Mouse (Mus musculus) left cerebral cortex, postnatal 25 days (tissue): ENCODE data around the gene Zfp281. TPM values are rescaled to one million over a fixed set of nuclear protein-coding genes. Genes with fewer than 3 reads are reported as not detected.

Experiments
- DNase-seq, 2 experiments: peaks; one replicate each; pipeline ENCODE4 v3.0.0; 2022; ENCODE audit warnings: low spot score in 2 of 2, mixed read lengths in 1 of 2
- intact Hi-C: fragments of 180-260 bp; cut with DNase I; formaldehyde crosslinking; loops from one replicate; pipeline ENCODE4 v1.15.1; 2025
- total RNA-seq, 2 experiments: library from RNA; stranded (reverse); gene quantifications; 2 replicates each; pipeline ENCODE4 v1.2.3; 2021

The Zfp281 gene
- total RNA-seq, 2 experiments from 2014 or later, result 35.0 to 35.7 TPM

DNA sequence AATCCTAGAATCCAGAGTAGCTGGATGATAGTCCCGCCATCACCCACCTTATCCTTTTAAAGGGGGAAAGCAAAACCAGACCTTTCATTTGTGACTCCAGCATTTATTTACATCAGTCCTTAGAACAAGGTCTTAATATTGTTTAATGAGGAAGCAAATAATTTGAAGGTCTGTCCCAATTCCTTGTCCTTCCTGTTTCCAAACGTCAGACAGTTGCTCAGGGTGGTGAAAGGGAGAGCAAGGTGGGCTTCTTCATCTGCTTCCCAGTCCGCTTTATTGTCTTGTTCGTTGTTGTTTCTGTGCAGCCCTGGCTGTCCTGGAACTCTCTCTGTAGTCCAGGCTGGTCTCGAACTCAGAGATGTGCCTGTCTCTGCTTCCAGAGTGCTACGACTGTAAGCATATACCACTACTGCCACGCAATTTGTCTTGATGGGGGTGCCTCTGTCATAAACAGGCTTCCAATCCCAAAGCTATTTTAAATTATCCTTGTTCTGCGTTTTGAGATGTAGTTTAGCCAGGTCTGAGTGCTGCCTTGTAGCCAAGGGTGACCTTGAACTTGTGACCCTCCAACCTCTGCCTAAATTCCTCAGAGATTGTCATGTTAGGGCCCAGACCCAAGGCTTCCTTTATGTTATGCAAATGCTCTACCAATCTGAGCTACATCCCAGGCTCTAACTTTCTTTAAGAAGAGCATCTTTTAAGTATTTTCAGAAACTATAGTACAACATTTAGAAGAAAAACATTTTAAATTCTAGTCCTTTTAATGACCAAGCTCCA, 21.3 kb downstream of the Zfp281 start:
- DNase-seq, result no peak
- intact Hi-C loops, result no loop called here

DNA sequence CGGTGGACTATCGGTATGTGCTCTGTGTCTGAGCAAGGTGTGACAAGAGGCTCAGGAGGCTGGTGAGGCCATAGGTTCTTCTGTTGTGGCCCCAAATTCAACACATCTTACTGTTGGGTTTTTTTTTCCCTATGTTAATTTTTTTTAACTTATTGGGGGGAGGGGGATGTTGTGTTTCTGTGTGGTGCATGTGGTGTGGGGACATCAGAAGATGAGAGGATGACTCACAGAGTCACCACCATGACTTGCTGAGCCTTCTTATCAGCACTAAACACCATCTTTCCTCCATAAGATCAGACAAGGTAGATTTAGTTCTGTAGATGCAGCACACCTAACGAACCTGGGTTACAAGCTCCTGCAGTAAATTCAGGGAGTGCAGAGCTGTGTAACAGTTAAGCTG, 27.4 kb downstream of the Zfp281 start:
- DNase-seq, result no peak
- intact Hi-C loops, result no loop called here

DNA sequence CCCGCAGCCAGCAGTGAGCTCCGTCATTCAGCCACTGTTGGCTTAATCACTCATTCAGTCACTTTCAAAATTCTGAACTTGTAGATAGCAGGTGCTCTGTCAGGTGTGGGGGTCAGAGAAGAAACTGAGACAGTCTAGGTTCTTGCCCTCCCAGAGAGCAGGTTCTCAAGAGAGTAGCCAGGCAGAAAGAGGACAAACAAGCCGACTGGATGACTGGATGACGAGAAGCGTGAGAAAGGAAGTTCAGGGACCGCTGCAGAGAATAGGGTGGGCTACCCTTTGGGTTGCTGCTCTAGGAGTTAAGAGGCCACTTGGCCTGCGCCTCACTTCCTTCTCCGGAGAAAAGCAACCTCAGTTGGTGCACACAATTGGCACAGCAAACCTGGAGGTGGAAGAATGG, 28.8 kb downstream of the Zfp281 start:
- DNase-seq, result no peak
- intact Hi-C loops, result no loop called here

DNA sequence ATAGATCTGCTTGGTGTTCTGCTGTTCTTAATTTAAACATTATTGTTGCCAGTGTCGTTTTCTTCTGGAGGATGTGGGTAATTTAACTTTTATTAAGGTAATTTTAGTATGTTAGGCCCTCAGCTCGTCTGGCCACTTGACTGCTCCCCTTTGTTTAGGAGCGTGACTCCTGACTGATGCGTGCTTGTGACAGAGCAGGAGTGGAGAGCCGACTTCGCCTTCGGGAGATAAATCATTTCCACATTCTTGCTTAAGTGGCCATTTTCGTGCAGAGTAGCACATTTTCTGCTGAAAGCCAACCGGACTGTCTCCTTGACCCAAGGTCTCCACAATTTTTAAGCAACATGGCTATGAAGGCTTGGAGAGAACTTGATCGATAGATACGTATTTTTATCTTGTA, 29.7 kb downstream of the Zfp281 start:
- intact Hi-C loops, result no loop called here
- DNase-seq, result no peak

DNA sequence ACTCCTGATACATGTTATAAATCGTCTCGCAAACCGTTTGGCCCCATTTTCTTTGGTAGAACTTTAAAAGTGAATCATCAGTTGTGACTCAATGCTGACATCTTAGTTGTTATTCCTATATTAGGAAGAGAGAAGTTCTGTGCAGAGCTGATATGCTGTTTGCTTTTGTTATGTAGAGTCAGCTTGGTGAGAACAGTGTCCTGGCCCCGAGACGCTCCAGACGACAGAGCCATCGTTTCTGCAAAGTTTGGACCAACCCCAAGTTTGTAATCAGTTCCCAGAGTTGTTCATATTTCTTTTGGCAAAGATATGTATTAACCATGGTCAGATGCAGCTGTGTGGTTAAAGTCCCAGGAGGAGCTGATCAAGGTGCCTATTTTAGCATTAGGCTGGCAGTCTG, 31.9 kb downstream of the Zfp281 start:
- DNase-seq, result no peak
- intact Hi-C loops, result no loop called here

DNA sequence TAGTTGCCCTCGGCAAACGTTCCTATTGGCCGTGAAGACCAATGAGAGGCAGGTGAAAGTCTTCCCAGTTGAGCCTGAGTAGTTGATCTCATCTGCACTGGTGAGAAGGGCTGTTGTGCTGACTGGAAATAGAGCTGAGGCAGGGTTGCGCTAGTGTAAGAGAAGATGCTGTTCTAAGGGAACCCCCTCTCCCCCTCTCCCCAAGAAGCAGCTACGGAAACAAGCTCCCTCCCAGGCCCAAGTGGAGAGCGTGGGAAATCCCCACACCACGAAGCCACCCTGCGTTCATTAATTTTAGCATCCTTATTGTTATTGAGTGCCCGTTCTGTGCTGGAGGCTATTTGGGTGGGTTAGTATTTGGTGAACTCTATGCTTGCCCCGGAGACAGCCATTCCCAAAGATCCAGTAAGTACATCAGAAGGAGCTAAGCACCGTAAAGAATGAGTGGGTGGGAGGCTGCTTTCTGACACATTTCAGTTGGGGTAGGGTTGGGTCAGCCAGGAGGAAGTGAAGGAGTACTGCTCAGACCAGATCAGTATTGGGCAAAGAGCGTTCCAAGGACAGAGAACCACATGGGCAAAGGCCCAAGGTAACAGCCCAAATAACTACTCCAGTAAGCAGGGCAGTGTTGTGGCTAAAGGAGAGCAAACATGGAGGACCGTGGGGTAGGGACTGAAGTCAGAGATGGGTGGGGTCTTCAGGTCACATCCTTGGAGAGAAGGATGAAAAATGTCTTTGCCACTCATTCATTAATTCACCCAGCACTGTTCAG, 33.9 kb downstream of the Zfp281 start:
- no peak for DNase-seq
- intact Hi-C loops, result no loop called here

DNA sequence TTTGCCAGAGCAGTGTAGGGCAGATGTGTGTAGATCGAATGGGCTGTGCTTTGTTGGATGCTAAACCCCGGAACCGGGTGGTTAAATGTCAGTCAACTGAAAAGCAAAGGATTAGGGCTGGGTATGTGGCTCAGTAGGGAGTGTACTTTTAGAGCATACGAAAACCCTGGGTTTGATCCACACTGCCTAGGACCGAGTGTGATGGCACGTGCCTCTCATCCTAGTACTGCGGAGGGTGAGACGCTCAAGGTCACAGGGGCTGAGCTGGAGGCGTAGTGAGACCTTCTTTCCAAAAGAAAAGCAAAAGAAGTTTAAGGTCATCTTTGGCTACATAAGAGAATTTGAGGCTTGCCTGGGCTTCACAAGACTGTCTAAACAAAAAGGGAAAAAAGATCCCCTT, 34.6 kb downstream of the Zfp281 start:
- intact Hi-C loops, result no loop called here
- no peak for DNase-seq

DNA sequence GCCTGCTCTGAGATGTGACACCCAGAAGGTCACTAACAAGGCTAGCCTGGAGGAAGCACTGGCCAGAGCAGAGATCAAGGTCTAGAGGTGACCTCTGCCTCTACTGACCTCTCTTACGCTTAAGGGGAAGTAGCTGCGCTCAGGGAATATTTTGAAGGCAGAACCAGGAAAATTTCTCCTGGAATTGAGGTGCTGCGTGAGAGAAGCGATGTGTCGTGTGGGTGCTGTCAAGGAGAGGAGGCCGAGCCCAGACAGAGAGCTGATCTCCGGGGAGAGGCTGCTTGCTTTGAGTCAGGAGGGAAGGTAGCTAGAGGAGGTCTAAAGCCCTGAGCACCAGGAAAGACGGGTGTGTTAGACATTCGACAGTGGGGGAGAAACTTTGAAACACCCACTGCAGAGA, 35.2 kb downstream of the Zfp281 start:
- intact Hi-C loops, result no loop called here

DNA sequence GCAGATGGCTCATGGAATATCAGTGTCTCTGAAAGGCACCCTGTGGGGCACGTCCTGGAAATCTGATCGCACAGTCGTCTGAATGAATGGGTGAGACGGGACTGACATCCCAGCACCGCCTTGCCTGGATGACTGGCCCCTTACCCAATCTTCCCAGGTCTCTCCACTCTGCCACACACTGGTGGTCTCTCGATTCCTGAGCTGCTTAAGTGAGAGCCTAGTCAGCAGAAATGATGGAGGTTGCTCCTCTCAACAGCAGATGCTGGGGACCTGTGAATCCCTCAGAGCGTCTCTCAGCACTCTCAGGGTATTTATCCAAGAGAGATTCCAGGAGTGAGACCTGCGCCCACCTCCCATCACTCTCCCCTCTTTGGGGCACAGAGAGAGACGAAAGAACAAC, 36.8 kb downstream of the Zfp281 start:
- DNase-seq, result no peak
- intact Hi-C loops, result no loop called here

More for the DNA sequence above, 35.2 kb downstream of the Zfp281 start:
- DNase-seq, result peak in 1 of 2 experiments; percentile 35

DNA sequence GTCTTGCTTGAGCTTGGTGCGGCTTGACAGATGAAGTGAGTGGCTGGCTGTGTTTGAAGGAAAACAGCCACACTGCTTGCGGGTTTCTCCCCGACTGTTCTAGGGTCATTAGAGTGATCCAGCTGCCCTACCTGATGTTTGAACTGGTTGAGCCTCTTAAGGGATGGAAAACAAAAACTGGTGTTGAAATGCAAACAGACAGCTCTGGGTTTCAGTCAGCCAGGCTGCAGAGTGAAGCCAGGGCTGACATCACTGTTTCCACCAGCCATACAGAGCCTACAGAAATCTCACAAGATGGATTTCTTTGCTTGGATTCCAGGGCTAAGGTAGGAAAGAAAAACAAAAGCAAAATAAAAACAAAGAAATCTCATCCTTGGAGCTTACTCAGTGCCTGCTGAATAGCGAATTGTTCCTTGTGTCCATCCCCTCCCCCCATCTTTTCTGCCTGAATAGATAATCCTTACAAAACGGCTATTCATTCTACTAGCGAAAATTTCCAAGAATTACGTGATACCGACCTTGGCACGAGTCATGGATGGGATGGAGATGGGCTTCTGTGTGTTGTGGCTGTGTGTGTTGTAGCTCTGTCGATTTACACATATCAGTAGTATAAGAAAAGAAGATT, 37.4 kb downstream of the Zfp281 start:
- intact Hi-C loops, result no loop called here
- peak in 1 of 2 experiments; percentile 14 for DNase-seq

DNA sequence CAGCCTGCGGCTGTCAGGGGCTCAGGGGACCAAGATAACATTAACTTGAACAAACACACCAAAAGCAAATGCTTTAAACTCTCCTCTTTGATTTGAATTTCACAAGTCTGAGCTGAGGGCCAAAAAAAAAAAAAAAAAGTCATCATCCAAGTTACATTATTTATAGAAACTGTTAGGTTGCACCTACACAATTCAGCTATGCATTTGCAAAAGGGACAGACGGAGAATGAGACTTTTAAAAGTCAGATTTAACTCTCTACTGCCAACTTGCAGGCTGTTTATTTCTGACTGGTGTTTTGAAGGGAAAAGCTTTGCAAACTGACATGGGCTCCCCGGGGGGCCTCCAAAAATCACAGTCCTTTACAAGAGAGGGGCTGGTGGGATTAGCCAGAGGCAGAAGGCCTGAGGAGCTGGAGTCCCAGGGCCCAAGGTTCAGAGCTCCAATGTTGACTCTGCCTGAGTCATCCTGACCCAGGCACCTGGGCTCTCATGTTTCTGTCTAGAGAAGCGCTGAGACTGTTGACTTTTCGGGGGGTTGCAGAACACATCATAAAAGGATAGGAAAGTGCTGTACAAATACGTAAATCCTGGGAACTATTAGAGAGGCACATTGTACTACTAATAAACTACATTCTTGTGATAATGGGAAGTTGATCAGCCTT, 40.4 kb downstream of the Zfp281 start:
- intact Hi-C loops, result loop anchor here (5.0 kb wide), 1 partner anchor 47 kb away; no protein-coding TSS in a partner anchor
- peak in 1 of 2 experiments; percentile 52 for DNase-seq

DNA sequence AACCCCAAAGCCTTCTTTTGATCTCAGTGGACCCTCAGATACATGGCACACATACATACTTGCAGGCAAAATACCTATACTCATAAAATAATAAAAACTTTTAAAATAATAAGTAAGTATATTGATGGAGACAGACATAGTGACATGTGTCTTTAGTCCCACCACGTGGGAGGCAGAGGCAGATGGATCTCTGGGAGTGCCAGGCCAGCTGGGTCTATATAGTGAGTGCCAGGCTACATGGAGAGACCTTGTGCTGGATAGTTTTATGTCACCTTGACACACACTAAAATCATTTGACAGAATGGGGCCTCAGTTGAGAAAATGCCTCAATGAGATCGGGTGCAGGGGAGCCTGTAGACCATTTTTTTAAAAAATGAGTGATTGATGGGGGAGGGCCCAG, 41.8 kb downstream of the Zfp281 start:
- intact Hi-C loops, result loop anchor here (5.0 kb wide), 1 partner anchor 46 kb away; no protein-coding TSS in a partner anchor
- DNase-seq, result no peak

DNA sequence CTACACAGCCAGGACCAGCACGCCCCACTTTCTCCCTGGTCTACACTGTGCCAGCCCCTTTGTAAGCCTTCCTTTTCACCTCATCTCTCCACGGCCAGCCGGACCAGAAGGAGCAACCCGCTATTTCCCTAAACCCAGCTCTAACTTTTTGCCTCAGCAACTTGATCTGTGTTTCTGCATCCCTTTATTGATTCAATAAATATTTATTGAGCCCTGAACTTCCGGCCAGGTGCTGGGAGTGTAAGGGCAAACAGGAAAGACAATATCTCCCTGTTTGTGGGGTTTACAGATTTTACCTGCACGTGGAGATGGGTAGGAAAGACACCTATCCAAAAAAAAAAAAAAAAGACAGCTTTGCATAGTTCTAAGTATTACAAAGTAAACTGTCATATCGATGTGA, 45.2 kb downstream of the Zfp281 start:
- DNase-seq, result no peak
- intact Hi-C loops, result loop anchor here (5.0 kb wide), 1 partner anchor 42 kb away; no protein-coding TSS in a partner anchor

DNA sequence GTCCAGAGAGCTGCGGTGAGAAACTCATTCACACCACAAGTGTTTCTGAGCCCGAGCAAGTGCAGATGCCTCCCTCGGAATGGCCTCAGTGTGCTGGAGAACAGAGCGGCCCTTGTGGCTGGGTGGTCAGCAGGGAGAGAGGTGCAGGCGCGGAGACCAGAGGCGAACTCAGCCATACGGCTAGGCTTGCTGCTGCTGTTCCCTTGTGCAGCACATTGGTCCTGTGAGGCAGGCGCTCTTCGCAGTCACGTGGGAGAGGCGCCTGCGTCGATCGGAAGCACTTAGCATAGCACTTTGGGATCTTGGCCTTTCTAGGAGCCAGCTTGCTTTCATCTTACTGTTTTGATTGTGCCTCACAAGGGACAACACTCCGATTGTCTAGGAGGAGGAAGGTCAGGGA, 45.7 kb downstream of the Zfp281 start:
- DNase-seq, result peak in 1 of 2 experiments; percentile 30
- intact Hi-C loops, result no loop called here

DNA sequence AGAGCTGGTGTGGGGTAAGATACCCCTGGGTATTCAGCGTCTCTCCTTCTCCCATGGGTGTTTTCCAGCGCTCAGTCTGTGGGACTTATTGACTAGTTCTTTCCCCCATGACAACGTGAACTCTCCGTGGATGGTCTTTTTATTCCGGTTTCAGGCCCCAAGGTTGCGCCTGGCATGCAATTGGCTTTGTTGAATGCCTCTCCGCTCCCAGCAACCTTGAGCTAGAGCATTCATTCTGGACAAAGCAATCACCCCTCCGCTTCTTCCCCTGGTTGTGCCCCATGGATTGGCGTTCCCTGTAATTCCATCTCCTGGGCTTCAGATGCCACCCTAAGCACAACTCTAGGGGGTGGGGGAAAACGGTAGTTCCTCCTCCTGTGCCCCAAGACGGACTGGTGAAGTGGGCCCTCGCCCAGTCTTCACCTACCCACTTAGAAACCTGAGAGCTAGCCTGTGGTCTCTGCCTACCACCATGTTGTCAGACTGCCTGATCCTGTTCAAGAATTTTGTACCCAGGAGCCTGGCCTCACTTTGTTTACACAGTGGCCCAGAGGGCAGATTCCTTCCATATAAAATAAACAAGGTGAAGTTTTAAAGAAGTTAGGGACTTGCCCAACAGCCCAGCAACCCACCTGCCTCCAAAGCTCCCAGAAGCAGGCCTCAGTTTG, 47.2 kb downstream of the Zfp281 start:
- intact Hi-C loops, result no loop called here
- DNase-seq, result no peak

DNA sequence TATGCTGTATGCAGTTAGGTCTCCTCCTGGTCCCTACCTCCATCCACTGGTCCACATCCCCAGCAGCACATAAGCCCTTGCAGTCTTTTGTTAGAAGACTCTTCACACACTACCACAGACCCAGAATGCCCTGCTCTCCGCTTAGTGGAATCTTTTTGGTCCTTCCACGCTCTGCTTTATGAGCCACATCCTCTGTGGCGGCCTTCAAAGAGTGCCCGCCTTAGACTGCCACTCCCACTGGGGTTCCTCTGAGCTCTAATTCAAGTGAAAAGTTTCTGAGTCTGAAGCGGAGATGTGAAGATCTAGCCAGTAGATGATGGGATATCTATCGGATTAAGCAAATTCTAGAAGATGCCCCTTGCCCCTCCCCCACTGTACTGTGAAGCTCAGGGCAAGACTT, 47.9 kb downstream of the Zfp281 start:
- no peak for DNase-seq
- intact Hi-C loops, result no loop called here

DNA sequence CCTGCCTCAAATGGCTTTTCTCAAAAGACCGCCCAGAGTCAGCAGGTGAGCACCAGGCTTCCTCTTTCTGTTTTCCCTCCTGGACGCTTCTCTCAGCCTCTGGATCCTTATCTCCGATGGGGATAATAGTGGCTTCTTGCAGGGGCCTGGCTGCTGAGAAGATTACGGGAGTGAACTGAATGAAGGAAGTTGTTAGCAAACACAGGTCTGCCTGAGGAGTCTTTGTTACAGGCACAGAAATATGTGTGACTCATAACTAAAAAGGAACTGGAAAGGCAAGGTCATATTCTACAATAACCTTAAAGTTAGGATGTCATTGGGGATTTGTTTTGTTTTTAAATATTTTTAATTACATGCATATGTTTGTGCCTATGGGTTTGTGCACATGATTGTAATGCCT, 48.6 kb downstream of the Zfp281 start:
- DNase-seq, result no peak
- intact Hi-C loops, result no loop called here

DNA sequence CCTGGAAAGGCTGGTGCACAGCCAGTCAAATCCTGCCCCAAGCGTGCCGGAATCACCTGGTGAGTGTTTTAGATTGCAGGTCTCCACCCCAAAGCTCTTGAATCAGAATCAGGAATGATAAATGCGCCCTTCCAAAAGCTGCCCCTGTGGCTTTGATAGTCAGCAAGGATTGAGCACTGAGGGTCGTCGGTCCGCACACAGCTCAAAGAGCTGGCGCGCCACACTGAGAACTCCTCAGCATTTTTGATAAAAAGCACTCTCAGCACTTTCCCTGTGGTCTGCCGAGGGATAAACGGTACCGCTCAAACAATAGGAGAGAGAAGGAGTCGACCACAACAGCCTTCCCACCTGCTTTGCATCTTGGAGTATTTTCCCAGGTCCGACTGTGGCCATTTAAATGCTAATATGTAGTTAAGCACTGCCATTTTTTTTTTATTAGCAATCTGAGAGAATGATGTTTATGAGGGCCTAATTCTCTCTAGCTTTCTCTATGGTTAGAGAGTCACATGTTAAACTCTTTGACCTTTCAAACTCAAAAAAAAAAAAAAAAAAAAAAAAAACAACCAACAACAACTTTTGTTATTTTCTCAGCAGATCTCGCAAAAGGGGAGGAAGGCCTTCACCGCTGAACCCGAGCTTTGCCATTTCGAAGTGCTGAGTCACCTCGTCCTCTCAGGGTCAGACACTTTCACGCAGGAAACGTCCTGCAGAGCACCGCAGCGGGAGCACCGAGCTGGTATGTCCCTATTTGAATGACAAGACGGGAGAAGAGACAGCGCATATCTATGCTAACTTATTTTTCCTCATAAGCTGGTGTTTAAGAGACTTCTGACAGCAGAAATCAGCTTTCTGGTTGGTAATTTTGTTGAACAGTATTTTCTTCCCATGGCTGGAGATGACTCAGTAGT, 50.1 kb downstream of the Zfp281 start:
- DNase-seq, result no peak
- intact Hi-C loops, result loop anchor here (5.0 kb wide), 1 partner anchor 57 kb away; no protein-coding TSS in a partner anchor
